Mouse (Mus musculus) liver, embryonic 14.5 days (tissue): ENCODE results near the gene Man2a1. TPM values are rescaled to one million over a fixed set of nuclear protein-coding genes. Genes with fewer than 3 reads are reported as not detected.

ENCODE experiments used
- ATAC-seq: fragments of 200-750 bp; cut with Nextera tagmentation; 2 replicates; pipeline ENCODE4 v1.8.0; 2017; ENCODE audit warnings: moderate number of reproducible peaks, mild to moderate bottlenecking, moderate library complexity; ENCODE audit not compliant: insufficient read depth
- DNase-seq, 3 experiments: peaks; one replicate each; pipeline ENCODE4 v3.0.0-alpha.2; 2012 to 2013; ENCODE audit warnings: low read depth in 3 of 3, low spot score in 3 of 3
- H3K27ac ChIP-seq: fragments of 300-500 bp; sonication (generic); 2 replicates; pipeline ENCODE4 v1.5.1; 2014; ENCODE audit warnings: moderate library complexity, mild to moderate bottlenecking, control low read depth, inconsistent platforms
- H3K27me3 ChIP-seq: fragments of 300-500 bp; sonication (generic); 2 replicates; pipeline ENCODE4 v1.6.1; 2014; ENCODE audit warnings: mild to moderate bottlenecking, low read length, moderate library complexity; ENCODE audit not compliant: control insufficient read depth, insufficient read depth
- H3K36me3 ChIP-seq: fragments of 300-500 bp; sonication (generic); replicated peaks from 2 replicates; pipeline ENCODE4 v1.6.1; 2014; ENCODE audit warnings: low read depth; ENCODE audit not compliant: control insufficient read depth, insufficient read depth
- H3K4me1 ChIP-seq, 2 experiments: fragments of 200-500 bp in 1 of 2; fragments of 300-500 bp in 1 of 2; sonication (generic) in 1 of 2; replicated peaks; 2 replicates each; pipeline ENCODE4 v1.6.1; 2012 to 2014; ENCODE audit warnings: antibody characterized with exemption in 1 of 2, inconsistent platforms in 1 of 2, low read length in 1 of 2; ENCODE audit not compliant: control insufficient read depth in 2 of 2, insufficient read depth in 2 of 2
- H3K4me2 ChIP-seq: fragments of 300-500 bp; sonication (generic); 2 replicates; pipeline ENCODE4 v1.6.1; 2014; ENCODE audit warnings: low read depth, mild to moderate bottlenecking, control low read depth, moderate library complexity
- H3K4me3 ChIP-seq, 2 experiments: fragments of 200-500 bp in 1 of 2; fragments of 300-500 bp in 1 of 2; sonication (generic) in 1 of 2; 2 replicates each; pipeline ENCODE4 v1.5.1; 2012 to 2014; ENCODE audit warnings: low read depth in 2 of 2, low read length in 2 of 2, mild to moderate bottlenecking in 2 of 2, control low read depth in 1 of 2, inconsistent platforms in 1 of 2, moderate library complexity in 1 of 2; ENCODE audit not compliant: insufficient read depth in 1 of 2
- H3K9ac ChIP-seq: fragments of 300-500 bp; sonication (generic); replicated peaks from 2 replicates; pipeline ENCODE4 v1.6.1; 2014; ENCODE audit warnings: mild to moderate bottlenecking, control low read depth, moderate library complexity
- H3K9me3 ChIP-seq: fragments of 300-500 bp; sonication (generic); 2 replicates; pipeline ENCODE4 v1.6.1; 2016; ENCODE audit warnings: low read length, mixed read lengths; ENCODE audit not compliant: control insufficient read depth
- CTCF ChIP-seq: IDR thresholded peaks from 2 replicates; pipeline ENCODE4 v1.5.1; 2016; ENCODE audit warnings: antibody characterized with exemption, low read depth, control low read depth
- EP300 ChIP-seq: IDR thresholded peaks from 2 replicates; pipeline ENCODE4 v1.6.1; 2016; ENCODE audit warnings: antibody characterized with exemption, low read depth
- WGBS: fragments of 180-500 bp; shearing (Covaris S2); extraction: QIAGEN DNeasy Blood & Tissue Kit; methylation state at CpG from one replicate; pipeline ENCODE4 v1.1.7; 2014; ENCODE audit not compliant: insufficient replicate concordance; 5-methylcytosine and 5-hydroxymethylcytosine counted together
- polyA plus RNA-seq, 2 experiments: library from polyadenylated mRNA; depleted of rRNA in 1 of 2; stranded (reverse) in 1 of 2; unstranded in 1 of 2; fragments of >200 nt; fragmentation: Nextera tagmentation in 1 of 2; extraction: Ambion mirVana in 1 of 2; gene quantifications; 2 replicates each; pipeline versions ENCODE4 v1.2.1 to v1.2.3; 2012 to 2014

The Man2a1 gene
- polyA plus RNA-seq, 2 experiments, result 3.2 to 9.1 TPM

DNA sequence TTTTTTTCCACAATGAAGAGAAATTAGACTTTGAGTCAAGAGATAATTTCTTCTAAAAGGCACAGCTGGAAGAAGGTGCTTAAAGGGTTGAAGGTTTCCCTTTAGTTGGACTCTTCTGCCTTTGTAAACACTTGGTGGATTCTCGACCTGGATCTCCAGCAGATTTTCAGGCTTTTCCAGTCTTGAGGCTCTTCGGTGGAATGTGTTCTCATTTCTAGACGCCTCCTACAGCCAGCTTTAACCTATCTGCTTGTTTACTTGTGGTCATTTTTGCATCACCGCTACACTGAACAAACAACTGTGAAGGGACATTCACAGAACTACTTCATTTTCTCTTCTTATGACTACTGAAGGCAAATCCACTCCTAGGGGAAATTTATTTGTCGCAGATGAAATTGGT is 173.7 kb downstream of the Man2a1 start:
- no peaks in the 10 kb centered on the region for H3K27me3 ChIP-seq
- no peak for TF ChIP-seq EP300
- no peak for TF ChIP-seq CTCF
- H3K36me3 ChIP-seq, result no peaks in the 10 kb centered on the region
- no peak overlapping the region for H3K27ac ChIP-seq
- WGBS, result 63% methylated on average over 5 of the region's 5 CpGs
- H3K4me2 ChIP-seq, result no peak overlapping the region
- H3K4me3 ChIP-seq, result no peak overlapping the region
- no peak for DNase-seq
- H3K9ac ChIP-seq, result no peak overlapping the region
- no peak for ATAC-seq
- H3K9me3 ChIP-seq, result no peaks in the 10 kb centered on the region
- H3K4me1 ChIP-seq, result 0 out of 4 replicates have a peak, but pooled peaks cover 0 to 1% of the 10 kb centered on the region in 2 experiments

DNA sequence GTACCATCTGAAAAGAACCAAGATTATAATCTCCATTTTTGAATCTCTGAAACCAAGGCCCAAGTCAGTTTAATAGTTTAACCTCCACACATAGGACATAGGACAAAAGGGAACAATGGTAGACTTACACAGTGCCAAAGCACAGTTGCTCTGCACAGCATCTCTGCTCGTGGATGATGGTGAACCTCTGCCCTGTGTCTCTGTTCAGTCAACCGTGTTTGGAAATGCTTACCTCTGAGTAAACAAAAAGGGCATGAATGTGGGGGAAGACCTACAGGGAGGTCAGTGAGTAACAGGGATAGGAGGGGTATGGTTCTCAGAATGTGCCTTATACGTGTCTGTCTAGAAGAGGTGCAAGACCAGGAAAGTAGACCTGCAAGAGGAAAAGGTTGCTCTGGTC is 177.8 kb downstream of the Man2a1 start:
- Histone ChIP-seq H3K9me3 (no peaks in the 10 kb centered on the region), H3K9ac (no peak overlapping the region), H3K4me3 (no peak overlapping the region), H3K27me3 (no peaks in the 10 kb centered on the region), H3K4me1 (peaks cover 0 to 4% of the 10 kb centered on the region in 2 experiments; a peak in 1 of 4 replicates), H3K27ac (no peak overlapping the region), H3K36me3 (no peaks in the 10 kb centered on the region), H3K4me2 (no peak overlapping the region)
- DNase-seq (no peak), ATAC-seq (no peak)
- no peak for TF ChIP-seq EP300
- TF ChIP-seq CTCF, result no peak
- 51% methylated on average over 3 of the region's 3 CpGs for WGBS

DNA sequence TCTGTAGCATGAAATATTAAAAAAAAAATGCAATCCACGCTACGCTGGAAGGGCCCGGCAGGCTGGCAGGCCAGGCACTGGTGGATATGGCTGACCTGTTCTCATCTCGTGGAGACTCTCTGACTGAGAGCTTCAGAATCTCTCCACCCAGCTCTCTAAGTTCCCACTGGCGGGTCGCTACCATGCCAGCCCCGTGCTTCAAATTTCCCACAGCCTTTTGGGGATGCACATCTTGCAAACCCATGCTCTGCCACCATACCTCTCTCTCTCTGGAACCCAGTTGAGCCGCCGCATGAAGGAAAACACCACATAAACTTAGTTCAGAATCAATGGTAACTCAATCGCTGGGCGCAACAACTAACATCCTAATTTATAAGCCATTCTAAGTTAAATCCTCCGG is 178.2 kb downstream of the Man2a1 start:
- Histone ChIP-seq H3K27ac (no peak overlapping the region), H3K27me3 (no peaks in the 10 kb centered on the region)
- 71% methylated on average over 12 of the region's 12 CpGs for WGBS

DNA sequence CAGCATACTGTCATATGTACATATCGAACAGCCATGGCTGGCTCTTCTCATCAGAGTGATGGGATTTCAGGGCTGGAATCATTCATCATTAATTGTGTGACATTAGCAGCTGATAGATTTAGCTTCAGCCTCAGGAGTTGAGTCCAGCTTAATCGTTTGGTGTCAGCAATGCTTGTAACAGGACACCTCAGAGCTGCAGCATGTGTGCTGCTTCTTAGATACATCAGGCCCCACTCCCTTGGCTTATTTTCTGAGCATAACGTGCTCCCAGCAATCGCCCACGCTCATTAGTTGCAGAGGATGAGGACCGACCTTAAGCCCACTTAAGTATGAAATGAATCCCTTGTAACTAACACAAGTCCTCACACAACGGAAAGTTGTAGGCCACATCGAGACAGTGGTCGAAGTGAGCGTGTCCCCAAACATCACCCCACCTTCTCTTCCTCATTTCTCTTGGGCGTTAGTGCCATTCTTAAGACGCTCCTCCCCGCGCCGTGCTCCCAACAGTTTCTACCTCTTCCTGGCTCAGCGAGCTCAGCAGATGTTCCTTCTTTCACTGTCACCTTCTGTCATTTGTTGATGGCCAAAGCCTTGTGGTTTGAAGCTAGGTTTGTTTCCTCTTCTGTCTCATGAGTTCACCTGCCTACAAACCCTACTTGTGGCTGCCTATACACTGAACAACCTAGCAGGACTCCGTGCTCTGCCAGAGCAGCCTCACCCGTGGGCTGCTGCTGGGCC is 180.4 kb downstream of the Man2a1 start:
- DNase-seq (no peak), ATAC-seq (no peak)
- Histone ChIP-seq H3K27me3 (no peaks in the 10 kb centered on the region), H3K4me3 (no peak overlapping the region), H3K4me2 (no peak overlapping the region), H3K9me3 (no peaks in the 10 kb centered on the region), H3K36me3 (no peaks in the 10 kb centered on the region), H3K9ac (no peak overlapping the region), H3K4me1 (peaks cover 0 to 4% of the 10 kb centered on the region in 2 experiments; a peak in 1 of 4 replicates), H3K27ac (no peak overlapping the region)
- TF ChIP-seq CTCF (no peak), EP300 (no peak)
- WGBS, result 63% methylated on average over 18 of the region's 18 CpGs

More for the DNA sequence above, 178.2 kb downstream of the Man2a1 start:
- Histone ChIP-seq H3K9me3 (no peaks in the 10 kb centered on the region), H3K9ac (no peak overlapping the region), H3K4me3 (no peak overlapping the region), H3K4me1 (peaks cover 0 to 4% of the 10 kb centered on the region in 2 experiments; a peak in 1 of 4 replicates), H3K4me2 (no peak overlapping the region), H3K36me3 (no peaks in the 10 kb centered on the region)
- no peak for TF ChIP-seq CTCF
- no peak for DNase-seq
- ATAC-seq, result no peak

DNA sequence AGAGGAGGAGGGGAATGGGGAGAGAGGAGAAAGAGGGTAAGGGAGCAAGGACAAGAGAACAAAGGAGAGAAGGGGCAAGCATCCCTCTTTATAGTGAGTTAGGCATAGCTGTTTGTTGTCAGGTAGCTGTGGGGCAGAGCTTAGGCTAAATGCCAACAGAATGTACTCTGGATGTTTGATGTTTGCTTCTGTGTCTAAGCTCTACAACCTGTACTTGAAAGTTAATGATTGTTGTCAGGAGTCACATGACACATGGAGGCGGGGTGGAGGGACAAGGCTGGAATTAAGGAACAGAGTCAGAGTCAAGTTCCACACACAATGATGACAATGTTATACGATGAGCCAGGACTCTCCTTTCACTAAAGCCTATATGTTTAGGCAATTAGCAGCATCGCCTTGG is 181.8 kb downstream of the Man2a1 start:
- Histone ChIP-seq H3K4me2 (no peak overlapping the region), H3K9me3 (no peaks in the 10 kb centered on the region), H3K27me3 (no peaks in the 10 kb centered on the region), H3K27ac (no peak overlapping the region), H3K9ac (no peak overlapping the region), H3K4me3 (no peak overlapping the region), H3K36me3 (no peaks in the 10 kb centered on the region), H3K4me1 (peaks cover 0 to 4% of the 10 kb centered on the region in 2 experiments; a peak in 1 of 4 replicates)
- WGBS, result 64% methylated on average over 3 of the region's 3 CpGs
- peak; percentile 56; the same call in 1 of the 2 replicates for ATAC-seq
- DNase-seq, result peak; percentile 10 to 20 (median 12)
- no peak for TF ChIP-seq CTCF
- TF ChIP-seq EP300, result no peak
